In genomic region chr6:28262198-28262621, GRCm38 (mm10) we compare ENCODE assay signal across 7 mouse cellular contexts.
DNase-seq lines count a peak whose midpoint lies in the region; ATAC-seq and TF ChIP-seq lines count a peak whose summit lies in the region.

No protein-coding gene starts in this region.

- H3K27ac ChIP-seq in spleen, adult 2 months (ENCODE audit: insufficient read depth, low read length), result peak overlapping the region; percentile 82
- H3K27ac ChIP-seq in embryonic facial prominence, embryonic 13.5 days, result peak overlapping the region; percentile 81
- peak overlapping the region; percentile 82 for H3K27ac ChIP-seq in midbrain, embryonic 15.5 days

- peak overlapping the region; percentile 95 for H3K4me2 ChIP-seq in embryonic facial prominence, embryonic 13.5 days
- H3K4me2 ChIP-seq in midbrain, embryonic 15.5 days, result peak overlapping the region; percentile 62

- no peaks in the 10 kb centered on the region for H3K9me3 ChIP-seq in embryonic facial prominence, embryonic 13.5 days
- no peaks in the 10 kb centered on the region for H3K9me3 ChIP-seq in midbrain, embryonic 15.5 days

- WGBS in spleen, adult 2 months, result under 1% methylated on average over 29 of the region's 29 CpGs
- WGBS in embryonic facial prominence, embryonic 13.5 days, result under 1% methylated on average over 29 of the region's 29 CpGs
- WGBS in midbrain, embryonic 15.5 days, result under 1% methylated on average over 26 of the region's 29 CpGs

- TF ChIP-seq CTCF in spleen, adult 2 months (IDR thresholded peaks at IDR 0.05; ENCODE audit: extremely low read depth, insufficient read depth, insufficient read length, insufficient replicate concordance), result no peak

- no peaks in the 10 kb centered on the region; the same call in 1 of the 2 replicates for H3K4me1 ChIP-seq in spleen, adult 2 months (ENCODE audit: control insufficient read depth, insufficient read depth, insufficient read length)
- peaks cover 5% of the 10 kb centered on the region; the same call in 1 of the 2 replicates for H3K4me1 ChIP-seq in embryonic facial prominence, embryonic 13.5 days
- peaks cover 11% of the 10 kb centered on the region for H3K4me1 ChIP-seq in midbrain, embryonic 15.5 days

- no peak for TF ChIP-seq POLR2A in spleen, adult 2 months (IDR thresholded peaks at IDR 0.05; ENCODE audit: low read depth, low read length)

- peak; percentile 30; the same call in 1 of the 2 replicates for ATAC-seq in embryonic facial prominence, embryonic 13.5 days (ENCODE audit: insufficient number of reproducible peaks, insufficient read depth, low FRiP score, low TSS enrichment, low read depth)
- peak; percentile 68 for ATAC-seq in inflammation-experienced regulatory T-cells, adult 6 months
- ATAC-seq in midbrain, embryonic 15.5 days (replicated peaks), result peak; percentile 81

- peak overlapping the region; percentile 83 for H3K9ac ChIP-seq in embryonic facial prominence, embryonic 13.5 days
- peak overlapping the region; percentile 47 for H3K9ac ChIP-seq in midbrain, embryonic 15.5 days

- peaks cover 10% of the 10 kb centered on the region for H3K36me3 ChIP-seq in spleen, adult 2 months (ENCODE audit: control insufficient read depth, insufficient read depth, low read length)
- H3K36me3 ChIP-seq in embryonic facial prominence, embryonic 13.5 days, result peaks cover 9% of the 10 kb centered on the region
- H3K36me3 ChIP-seq in midbrain, embryonic 15.5 days (replicated peaks), result no peaks in the 10 kb centered on the region

- peak overlapping the region; percentile 97 for H3K4me3 ChIP-seq in spleen, adult 2 months (ENCODE audit: extremely low read depth, insufficient read depth, insufficient read length)
- H3K4me3 ChIP-seq in embryonic facial prominence, embryonic 13.5 days, result peak overlapping the region; percentile 92
- H3K4me3 ChIP-seq in midbrain, embryonic 15.5 days, result peak overlapping the region; percentile 74

- H3K27me3 ChIP-seq in spleen, adult 2 months (ENCODE audit: control insufficient read depth, insufficient read depth, low read length), result no peaks in the 10 kb centered on the region
- peaks cover 6% of the 10 kb centered on the region; the same call in 1 of the 2 replicates for H3K27me3 ChIP-seq in embryonic facial prominence, embryonic 13.5 days
- no peaks in the 10 kb centered on the region for H3K27me3 ChIP-seq in midbrain, embryonic 15.5 days (replicated peaks)

- peak in 1 of 2 experiments; percentile 7 for DNase-seq in spleen, adult 2 months (ENCODE audit: low read depth in 1 of 2, low spot score in 2 of 2)
- DNase-seq in spleen, postnatal 10 days (ENCODE audit: low spot score in 2 of 2), result no peak
- DNase-seq in T-cell, adult 2 months (ENCODE audit: low spot score), result no peak
- DNase-seq in frontal cortex, postnatal 36 days (ENCODE audit: low spot score in 2 of 2), result no peak

Comparison
In these comparisons a context has a peak if more than half of its experiments do, and no peak if none do; other contexts are left out.
1. ATAC-seq: peak in every context shown above with its lines; median percentile 81 in midbrain, embryonic 15.5 days; 68 in inflammation-experienced regulatory T-cells, adult 6 months; 30 in embryonic facial prominence, embryonic 13.5 days.